Mouse (Mus musculus): ENCODE data around the gene Ppp3ca. TPM values are rescaled to one million over a fixed set of nuclear protein-coding genes. Genes with fewer than 3 reads are reported as not detected.
A peak's percentile ranks its signal among the peaks of the same experiment; 100 is the strongest.

Gene Ppp3ca
- polyA plus RNA-seq, 1 experiment from 2014 or later: 10.2 TPM

GRCm38 (mm10) chr3:136813886-136814285, 144.0 kb downstream of the Ppp3ca start:
- Histone ChIP-seq H3K27ac (ENCODE audit: low read length) (no peak overlapping the region), H3K4me2 (ENCODE audit: low read depth, low read length) (no peak overlapping the region), H3K9me3 (replicated peaks; ENCODE audit: control insufficient read depth, low read length) (no peaks in the 10 kb centered on the region), H3K4me3 (ENCODE audit: low read depth, low read length) (no peak overlapping the region), H3K27me3 (ENCODE audit: control insufficient read depth, insufficient read depth, low read depth, low read length) (no peaks in the 10 kb centered on the region), H3K4me1 (ENCODE audit: control insufficient read depth, low read depth, low read length) (no peaks in the 10 kb centered on the region; the same call in 1 of the 2 replicates), H3K9ac (ENCODE audit: low read depth, low read length) (no peak overlapping the region), H3K36me3 (ENCODE audit: control insufficient read depth, insufficient read depth) (no peaks in the 10 kb centered on the region)
- ATAC-seq (ENCODE audit: low read depth): no peak
- WGBS (ENCODE audit: insufficient replicate concordance): 68% methylated on average over 2 of the region's 2 CpGs

GRCm38 (mm10) chr3:136814916-136815315, 145.0 kb downstream of the Ppp3ca start:
- H3K4me2 ChIP-seq (ENCODE audit: low read depth, low read length): no peak overlapping the region
- H3K27me3 ChIP-seq (ENCODE audit: control insufficient read depth, insufficient read depth, low read depth, low read length): no peaks in the 10 kb centered on the region
- ATAC-seq (ENCODE audit: low read depth): no peak
- no peaks in the 10 kb centered on the region for H3K9me3 ChIP-seq (replicated peaks; ENCODE audit: control insufficient read depth, low read length)
- H3K9ac ChIP-seq (ENCODE audit: low read depth, low read length): no peak overlapping the region
- H3K36me3 ChIP-seq (ENCODE audit: control insufficient read depth, insufficient read depth): no peaks in the 10 kb centered on the region
- no peak overlapping the region for H3K4me3 ChIP-seq (ENCODE audit: low read depth, low read length)
- 79% methylated on average over 4 of the region's 4 CpGs for WGBS (ENCODE audit: insufficient replicate concordance)
- no peak overlapping the region for H3K27ac ChIP-seq (ENCODE audit: low read length)
- no peaks in the 10 kb centered on the region; the same call in 1 of the 2 replicates for H3K4me1 ChIP-seq (ENCODE audit: control insufficient read depth, low read depth, low read length)

- ATAC-seq (ENCODE audit: low read depth): peak; percentile 37; the same call in 1 of the 2 replicates
- H3K9me3 ChIP-seq (replicated peaks; ENCODE audit: control insufficient read depth, low read length): no peaks in the 10 kb centered on the region
- no peak overlapping the region for H3K9ac ChIP-seq (ENCODE audit: low read depth, low read length)
- 59% methylated on average over 3 of the region's 3 CpGs for WGBS (ENCODE audit: insufficient replicate concordance)
- H3K4me2 ChIP-seq (ENCODE audit: low read depth, low read length): no peak overlapping the region
- no peak overlapping the region for H3K27ac ChIP-seq (ENCODE audit: low read length)
- no peaks in the 10 kb centered on the region; the same call in 1 of the 2 replicates for H3K4me1 ChIP-seq (ENCODE audit: control insufficient read depth, low read depth, low read length)
- H3K4me3 ChIP-seq (ENCODE audit: low read depth, low read length): no peak overlapping the region
- no peaks in the 10 kb centered on the region for H3K27me3 ChIP-seq (ENCODE audit: control insufficient read depth, insufficient read depth, low read depth, low read length)
- H3K36me3 ChIP-seq (ENCODE audit: control insufficient read depth, insufficient read depth): no peaks in the 10 kb centered on the region
Observed at GRCm38 (mm10) chr3:136816319-136816718, 146.4 kb downstream of the Ppp3ca start.

GRCm38 (mm10) chr3:136818997-136819396, 149.1 kb downstream of the Ppp3ca start:
- no peak for ATAC-seq (ENCODE audit: low read depth)
- Histone ChIP-seq H3K9me3 (replicated peaks; ENCODE audit: control insufficient read depth, low read length) (no peaks in the 10 kb centered on the region), H3K4me1 (ENCODE audit: control insufficient read depth, low read depth, low read length) (no peaks in the 10 kb centered on the region), H3K4me2 (ENCODE audit: low read depth, low read length) (no peak overlapping the region), H3K9ac (ENCODE audit: low read depth, low read length) (no peak overlapping the region), H3K4me3 (ENCODE audit: low read depth, low read length) (no peak overlapping the region), H3K36me3 (ENCODE audit: control insufficient read depth, insufficient read depth) (no peaks in the 10 kb centered on the region), H3K27ac (ENCODE audit: low read length) (no peak overlapping the region), H3K27me3 (ENCODE audit: control insufficient read depth, insufficient read depth, low read depth, low read length) (no peaks in the 10 kb centered on the region)
- WGBS (ENCODE audit: insufficient replicate concordance): 62% methylated on average over 5 of the region's 5 CpGs

GRCm38 (mm10) chr3:136821039-136821438, 151.1 kb downstream of the Ppp3ca start:
- no peaks in the 10 kb centered on the region for H3K36me3 ChIP-seq (ENCODE audit: control insufficient read depth, insufficient read depth)
- H3K9ac ChIP-seq (ENCODE audit: low read depth, low read length): no peak overlapping the region
- WGBS (ENCODE audit: insufficient replicate concordance): 53% methylated on average over 3 of the region's 3 CpGs
- no peak overlapping the region for H3K4me2 ChIP-seq (ENCODE audit: low read depth, low read length)
- H3K27ac ChIP-seq (ENCODE audit: low read length): no peak overlapping the region
- H3K4me3 ChIP-seq (ENCODE audit: low read depth, low read length): no peak overlapping the region
- H3K4me1 ChIP-seq (ENCODE audit: control insufficient read depth, low read depth, low read length): no peaks in the 10 kb centered on the region
- H3K9me3 ChIP-seq (replicated peaks; ENCODE audit: control insufficient read depth, low read length): no peaks in the 10 kb centered on the region
- no peaks in the 10 kb centered on the region for H3K27me3 ChIP-seq (ENCODE audit: control insufficient read depth, insufficient read depth, low read depth, low read length)
- no peak for ATAC-seq (ENCODE audit: low read depth)

DNA sequence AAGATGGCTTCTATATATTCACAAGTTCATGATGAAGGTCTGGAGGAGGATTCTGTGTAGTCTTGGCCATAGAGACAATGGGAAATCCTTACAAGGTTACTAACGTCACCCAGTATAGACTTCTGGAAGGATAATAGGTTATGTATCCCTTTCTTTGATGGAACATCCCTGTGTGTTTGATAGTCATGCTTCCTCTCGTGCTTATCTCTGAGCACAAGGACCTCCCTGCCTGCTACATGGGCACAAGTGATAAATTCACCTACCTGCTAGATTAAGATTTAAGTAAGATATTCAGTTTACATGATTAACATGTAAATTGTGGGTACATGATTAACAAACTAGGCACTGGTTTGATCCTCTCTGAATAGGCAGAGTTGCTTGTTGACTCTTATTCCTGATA, 152.1 kb downstream of the Ppp3ca start:
- Histone ChIP-seq H3K9ac (ENCODE audit: low read depth, low read length) (no peak overlapping the region), H3K4me3 (ENCODE audit: low read depth, low read length) (no peak overlapping the region), H3K27ac (ENCODE audit: low read length) (no peak overlapping the region), H3K27me3 (ENCODE audit: control insufficient read depth, insufficient read depth, low read depth, low read length) (no peaks in the 10 kb centered on the region), H3K36me3 (ENCODE audit: control insufficient read depth, insufficient read depth) (no peaks in the 10 kb centered on the region), H3K4me1 (ENCODE audit: control insufficient read depth, low read depth, low read length) (no peaks in the 10 kb centered on the region), H3K9me3 (replicated peaks; ENCODE audit: control insufficient read depth, low read length) (no peaks in the 10 kb centered on the region), H3K4me2 (ENCODE audit: low read depth, low read length) (no peak overlapping the region)
- 25% methylated on average over 2 of the region's 2 CpGs for WGBS (ENCODE audit: insufficient replicate concordance)
- no peak for ATAC-seq (ENCODE audit: low read depth)

DNA sequence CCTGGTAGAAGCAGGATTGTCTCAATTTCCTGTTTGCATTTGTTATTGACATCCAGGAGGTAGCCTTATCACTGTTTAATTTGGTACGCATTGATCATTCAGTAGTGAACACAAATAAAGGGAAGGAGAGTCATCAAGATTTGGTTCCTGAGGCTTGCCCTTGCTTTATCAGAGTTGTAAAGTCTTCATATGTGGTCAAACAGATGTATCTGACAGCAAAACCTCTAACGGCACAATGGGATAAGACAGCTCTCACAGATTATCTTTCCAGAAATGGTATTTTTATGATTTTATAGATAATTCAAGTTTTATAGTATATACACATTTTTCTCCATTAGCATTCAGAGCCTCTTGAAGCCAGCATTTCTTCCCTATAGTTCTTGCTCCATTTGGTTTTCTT, 152.5 kb downstream of the Ppp3ca start:
- WGBS (ENCODE audit: insufficient replicate concordance): 34% methylated on average over 2 of the region's 2 CpGs
- H3K4me2 ChIP-seq (ENCODE audit: low read depth, low read length): no peak overlapping the region
- no peaks in the 10 kb centered on the region for H3K4me1 ChIP-seq (ENCODE audit: control insufficient read depth, low read depth, low read length)
- H3K27me3 ChIP-seq (ENCODE audit: control insufficient read depth, insufficient read depth, low read depth, low read length): no peaks in the 10 kb centered on the region
- no peaks in the 10 kb centered on the region for H3K9me3 ChIP-seq (replicated peaks; ENCODE audit: control insufficient read depth, low read length)
- ATAC-seq (ENCODE audit: low read depth): no peak
- no peak overlapping the region for H3K27ac ChIP-seq (ENCODE audit: low read length)
- no peak overlapping the region for H3K4me3 ChIP-seq (ENCODE audit: low read depth, low read length)
- H3K36me3 ChIP-seq (ENCODE audit: control insufficient read depth, insufficient read depth): no peaks in the 10 kb centered on the region
- no peak overlapping the region for H3K9ac ChIP-seq (ENCODE audit: low read depth, low read length)

DNA sequence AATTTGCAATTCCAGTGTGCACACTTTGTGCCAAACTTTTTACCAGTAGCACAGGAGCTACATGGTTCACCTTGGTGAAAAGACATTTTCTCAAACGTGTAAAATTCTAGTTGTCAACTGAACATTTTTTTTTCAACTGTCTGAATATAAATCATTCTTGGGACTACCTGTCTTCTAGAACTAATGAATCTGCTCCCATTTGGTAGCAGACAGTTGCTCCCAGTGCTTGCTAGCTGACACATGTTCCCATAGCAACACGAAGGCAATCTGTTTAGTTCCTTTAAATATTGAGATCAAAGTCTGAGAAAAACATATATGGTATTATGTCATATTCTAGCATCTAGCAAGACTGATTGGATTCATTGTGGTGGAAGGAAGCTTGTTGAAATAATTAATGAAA, 158.5 kb downstream of the Ppp3ca start:
- Histone ChIP-seq H3K9ac (ENCODE audit: low read depth, low read length) (no peak overlapping the region), H3K9me3 (replicated peaks; ENCODE audit: control insufficient read depth, low read length) (no peaks in the 10 kb centered on the region), H3K4me2 (ENCODE audit: low read depth, low read length) (no peak overlapping the region), H3K4me3 (ENCODE audit: low read depth, low read length) (no peak overlapping the region), H3K36me3 (ENCODE audit: control insufficient read depth, insufficient read depth) (no peaks in the 10 kb centered on the region), H3K27ac (ENCODE audit: low read length) (no peak overlapping the region), H3K4me1 (ENCODE audit: control insufficient read depth, low read depth, low read length) (no peaks in the 10 kb centered on the region), H3K27me3 (ENCODE audit: control insufficient read depth, insufficient read depth, low read depth, low read length) (no peaks in the 10 kb centered on the region)
- WGBS (ENCODE audit: insufficient replicate concordance): 58% methylated on average over 2 of the region's 2 CpGs
- no peak for ATAC-seq (ENCODE audit: low read depth)

GRCm38 (mm10) chr3:136829109-136829508, 159.2 kb downstream of the Ppp3ca start:
- no peak overlapping the region for H3K9ac ChIP-seq (ENCODE audit: low read depth, low read length)
- WGBS (ENCODE audit: insufficient replicate concordance): 83% methylated on average over 5 of the region's 5 CpGs
- H3K4me2 ChIP-seq (ENCODE audit: low read depth, low read length): no peak overlapping the region
- H3K4me1 ChIP-seq (ENCODE audit: control insufficient read depth, low read depth, low read length): no peaks in the 10 kb centered on the region
- H3K4me3 ChIP-seq (ENCODE audit: low read depth, low read length): no peak overlapping the region
- H3K9me3 ChIP-seq (replicated peaks; ENCODE audit: control insufficient read depth, low read length): no peaks in the 10 kb centered on the region
- H3K36me3 ChIP-seq (ENCODE audit: control insufficient read depth, insufficient read depth): no peaks in the 10 kb centered on the region
- no peak for ATAC-seq (ENCODE audit: low read depth)
- H3K27me3 ChIP-seq (ENCODE audit: control insufficient read depth, insufficient read depth, low read depth, low read length): no peaks in the 10 kb centered on the region
- no peak overlapping the region for H3K27ac ChIP-seq (ENCODE audit: low read length)

Data from liver, embryonic 16.5 days (tissue).